Mouse (Mus musculus) layer of hippocampus, postnatal 14 days (tissue): ENCODE results near the gene Ninj2. TPM values are rescaled to one million over a fixed set of nuclear protein-coding genes. Genes with fewer than 3 reads are reported as not detected.

Experiments used
- DNase-seq, 2 experiments: peaks; one replicate each; pipeline ENCODE4 v3.0.0; 2021 to 2022; ENCODE audit warnings: low spot score in 2 of 2, mixed read lengths in 1 of 2
- total RNA-seq, 2 experiments: library from RNA; stranded (reverse); gene quantifications; 2 replicates each; pipeline ENCODE4 v1.2.3; 2021

Gene Ninj2
- total RNA-seq, 2 experiments from 2014 or later, result 0.69 to 0.81 TPM

- DNase-seq, result no peak
Observed at GRCm38 (mm10) chr6:120126456-120126855, 33.3 kb downstream of the Ninj2 start.

GRCm38 (mm10) chr6:120127321-120127720 lies 34.2 kb downstream of the Ninj2 start:
- no peak for DNase-seq

DNA sequence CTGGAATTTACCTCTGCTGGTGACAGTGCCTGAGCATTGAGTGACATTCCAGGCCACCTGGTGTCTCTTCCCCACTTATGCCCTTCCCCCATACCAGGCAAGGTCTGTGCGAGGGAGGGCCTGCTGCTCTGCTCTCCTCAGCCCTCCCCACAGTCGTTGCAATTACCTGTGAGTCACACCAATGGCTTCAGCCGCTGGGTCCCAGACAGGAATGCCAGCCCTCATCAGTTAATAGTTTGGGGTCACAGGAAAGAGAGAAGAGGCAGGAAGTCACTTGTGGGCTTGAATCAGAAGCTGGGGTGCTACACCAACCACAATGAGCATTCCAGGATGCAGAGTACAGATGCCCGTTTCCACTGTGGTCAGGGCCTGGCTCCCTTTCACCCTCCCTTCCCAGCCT lies 41.6 kb downstream of the Ninj2 start:
- no peak for DNase-seq

DNA sequence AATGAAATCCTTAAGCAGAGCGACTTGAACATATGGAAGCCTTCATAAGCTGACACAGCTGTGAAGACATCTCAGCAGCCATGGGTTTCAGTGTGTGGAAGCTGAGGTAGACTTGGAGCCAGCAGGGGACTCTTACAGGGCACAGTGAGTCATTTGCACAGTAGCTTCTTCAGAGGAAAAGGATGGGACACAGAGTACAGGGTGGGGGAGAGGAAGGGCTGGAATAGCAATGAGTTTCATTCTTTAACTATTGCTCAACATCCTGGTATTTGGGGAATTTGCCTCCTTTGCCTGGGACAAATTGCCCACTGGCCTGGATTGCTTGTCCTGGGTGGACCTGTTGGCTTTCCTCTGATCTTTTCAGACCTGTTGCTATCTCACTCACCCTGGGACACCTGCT lies 52.3 kb downstream of the Ninj2 start:
- DNase-seq, result no peak

GRCm38 (mm10) chr6:120146676-120147075 lies 53.5 kb downstream of the Ninj2 start:
- no peak for DNase-seq

DNA sequence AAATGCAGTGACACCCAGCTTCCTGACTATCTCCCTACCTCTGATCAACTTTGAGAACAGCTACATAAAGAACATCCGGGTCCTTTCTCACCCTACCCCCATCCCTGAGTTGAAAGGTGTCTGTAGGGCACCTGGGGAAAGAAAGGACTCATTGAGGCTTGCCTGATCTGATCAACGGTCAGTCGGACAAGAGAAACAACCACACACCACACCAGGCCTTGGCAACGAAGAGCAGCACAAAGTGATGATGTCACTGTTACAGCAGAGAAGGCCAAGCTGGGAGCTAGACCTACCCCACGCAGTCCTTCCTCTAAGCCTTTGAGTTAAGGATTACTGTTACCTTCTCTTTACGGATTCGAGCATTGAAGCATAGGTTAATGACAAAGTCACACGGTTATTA lies 54.3 kb downstream of the Ninj2 start:
- DNase-seq, result no peak

DNA sequence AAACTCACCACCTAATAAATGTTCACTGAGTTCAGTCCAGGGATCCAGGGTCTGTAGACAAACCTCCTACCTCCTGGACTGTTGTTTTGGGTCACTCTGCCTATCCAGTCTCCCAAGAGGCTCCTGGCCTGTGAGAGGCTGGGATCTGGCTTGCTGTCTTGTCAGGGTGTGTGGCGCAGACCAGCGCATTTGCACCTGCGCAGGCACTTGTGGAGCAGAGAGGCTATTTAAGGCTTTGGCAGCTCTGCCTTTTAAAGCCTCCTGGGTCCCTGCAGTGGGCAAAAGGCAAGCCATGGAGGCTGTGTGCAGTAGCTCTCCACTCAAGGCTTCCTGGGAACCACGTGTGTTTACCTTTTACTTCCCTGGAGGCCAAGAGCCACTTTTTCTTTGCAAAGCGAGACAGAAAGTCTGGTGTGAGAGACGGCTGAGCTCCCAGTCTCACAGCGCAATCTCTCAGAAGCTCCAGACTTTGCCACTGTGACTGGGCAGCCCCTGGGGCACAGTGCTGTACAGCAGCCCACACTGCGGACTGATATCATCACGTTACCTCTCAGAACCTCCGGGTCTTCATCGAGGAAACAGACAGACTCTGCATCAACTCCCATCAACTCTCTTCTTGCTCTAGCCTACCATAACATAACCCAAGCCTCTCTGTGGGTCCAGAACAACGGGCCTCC lies 55.7 kb downstream of the Ninj2 start:
- no peak for DNase-seq

DNA sequence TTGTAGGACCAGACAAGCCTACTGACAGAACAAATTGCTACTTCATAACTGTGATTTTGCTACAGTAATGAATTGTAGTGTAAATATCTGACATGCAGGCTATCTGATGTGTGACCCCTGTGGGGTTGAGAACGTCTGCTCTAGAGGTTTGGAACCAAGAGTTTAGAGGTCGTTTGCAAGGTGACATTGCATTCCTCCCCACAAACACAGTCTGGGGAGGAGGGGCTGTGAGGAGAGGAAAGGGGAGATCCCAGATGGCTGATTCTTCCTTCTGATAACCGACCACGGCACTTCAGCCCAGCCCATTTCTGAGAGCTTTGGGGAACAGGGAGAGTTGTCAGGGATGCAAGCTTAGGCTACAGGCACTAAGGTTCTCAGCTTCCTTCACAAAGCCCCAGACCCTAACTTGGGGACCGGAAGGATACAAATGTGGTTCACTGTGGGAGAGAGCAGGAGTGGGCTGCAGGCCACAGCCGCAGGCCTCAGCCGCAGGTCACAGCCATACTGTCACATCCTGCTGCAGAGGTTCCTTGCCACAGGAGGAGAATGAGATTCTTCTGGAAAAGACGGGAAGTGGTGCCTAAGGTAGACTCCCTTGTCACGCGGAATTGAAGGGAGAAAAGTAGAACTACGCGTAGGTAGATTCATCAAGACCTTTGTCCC lies 56.4 kb downstream of the Ninj2 start:
- DNase-seq, result no peak

- no peak for DNase-seq
Observed at GRCm38 (mm10) chr6:120150206-120150605, 57.1 kb downstream of the Ninj2 start.

GRCm38 (mm10) chr6:120151616-120152053 lies 58.5 kb downstream of the Ninj2 start:
- no peak for DNase-seq

DNA sequence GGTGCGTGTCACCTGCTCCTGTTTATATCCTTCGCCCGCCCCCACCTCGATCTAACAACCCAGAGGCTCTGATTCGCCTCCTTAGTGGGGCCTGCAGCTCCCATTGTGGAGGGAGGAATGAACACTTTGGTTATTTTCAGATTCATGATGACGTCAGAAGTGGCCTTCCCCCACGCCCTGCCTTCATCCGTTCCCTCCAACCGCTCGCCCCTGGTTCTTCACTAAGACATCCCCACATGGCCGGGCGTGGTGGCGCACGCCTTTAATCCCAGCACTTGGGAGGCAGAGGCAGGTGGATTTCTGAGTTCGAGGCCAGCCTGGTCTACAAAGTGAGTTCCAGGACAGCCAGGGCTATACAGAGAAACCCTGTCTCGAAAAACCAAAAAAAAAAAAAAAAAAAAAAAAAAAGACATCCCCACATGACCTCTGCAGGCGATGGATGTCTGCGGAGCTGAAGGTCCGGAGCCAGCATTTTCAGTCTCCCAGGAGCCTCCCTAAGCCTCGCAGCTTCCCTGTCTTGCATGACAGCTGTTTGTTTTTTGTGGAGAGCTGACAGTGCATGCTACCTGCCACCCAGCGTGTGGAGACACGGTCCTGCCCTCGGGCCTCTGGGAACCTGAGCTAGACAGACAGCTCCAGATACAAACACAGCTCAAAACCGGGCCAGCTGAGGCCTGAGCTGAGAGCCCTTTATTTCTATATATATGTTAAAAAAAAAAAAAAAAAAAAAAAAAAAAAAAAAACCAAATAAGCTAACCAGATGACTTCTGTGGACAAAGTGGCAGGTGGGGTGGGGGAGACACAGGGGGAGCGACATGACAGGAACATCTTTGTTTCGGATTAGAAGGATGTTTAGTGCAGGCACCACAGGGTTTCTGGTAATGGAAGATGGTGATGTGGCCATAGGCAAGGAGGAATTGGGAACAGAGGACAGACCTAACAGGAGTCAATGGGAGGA lies 59.9 kb downstream of the Ninj2 start:
- DNase-seq, result no peak

GRCm38 (mm10) chr6:120154526-120155309 lies 61.6 kb downstream of the Ninj2 start:
- no peak for DNase-seq

DNA sequence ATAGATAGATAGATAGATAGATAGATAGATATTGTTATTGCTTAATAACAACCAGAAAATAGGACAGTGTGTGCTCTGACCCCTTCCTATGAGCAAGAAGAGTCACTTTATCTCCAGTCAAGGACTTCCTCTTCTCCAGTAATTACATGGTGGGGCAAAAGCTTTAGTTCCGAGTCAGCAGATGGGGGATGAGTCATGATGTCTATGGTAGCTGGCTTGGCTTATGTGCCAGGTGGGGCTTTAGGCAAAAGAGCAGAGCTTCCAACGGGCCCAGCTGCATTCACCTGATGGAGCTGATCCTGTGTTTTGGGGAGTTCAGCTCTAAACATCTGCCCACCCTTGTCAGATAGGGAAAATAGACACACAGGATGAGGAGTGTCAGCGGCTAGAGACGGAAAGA lies 62.4 kb downstream of the Ninj2 start:
- no peak for DNase-seq

DNA sequence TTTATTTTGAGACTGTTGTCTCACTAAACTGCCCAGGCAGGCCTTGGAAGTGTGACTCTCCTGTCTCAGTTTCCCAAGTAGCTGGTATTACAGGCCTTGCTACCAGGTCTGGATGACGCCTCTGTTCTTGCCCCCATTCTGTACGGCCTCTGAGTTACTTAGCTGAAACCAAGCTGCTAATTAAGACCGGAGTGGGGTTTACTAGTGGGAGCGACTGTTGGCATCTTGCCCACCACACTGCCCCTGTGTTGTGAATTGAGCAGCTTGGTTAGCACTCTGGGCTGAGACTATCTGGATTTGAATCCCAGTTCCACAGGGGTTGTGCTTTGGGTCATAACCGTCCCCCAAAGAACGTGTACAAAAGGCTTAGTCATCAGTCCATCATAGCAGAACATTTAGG lies 64.3 kb downstream of the Ninj2 start:
- DNase-seq, result no peak

DNA sequence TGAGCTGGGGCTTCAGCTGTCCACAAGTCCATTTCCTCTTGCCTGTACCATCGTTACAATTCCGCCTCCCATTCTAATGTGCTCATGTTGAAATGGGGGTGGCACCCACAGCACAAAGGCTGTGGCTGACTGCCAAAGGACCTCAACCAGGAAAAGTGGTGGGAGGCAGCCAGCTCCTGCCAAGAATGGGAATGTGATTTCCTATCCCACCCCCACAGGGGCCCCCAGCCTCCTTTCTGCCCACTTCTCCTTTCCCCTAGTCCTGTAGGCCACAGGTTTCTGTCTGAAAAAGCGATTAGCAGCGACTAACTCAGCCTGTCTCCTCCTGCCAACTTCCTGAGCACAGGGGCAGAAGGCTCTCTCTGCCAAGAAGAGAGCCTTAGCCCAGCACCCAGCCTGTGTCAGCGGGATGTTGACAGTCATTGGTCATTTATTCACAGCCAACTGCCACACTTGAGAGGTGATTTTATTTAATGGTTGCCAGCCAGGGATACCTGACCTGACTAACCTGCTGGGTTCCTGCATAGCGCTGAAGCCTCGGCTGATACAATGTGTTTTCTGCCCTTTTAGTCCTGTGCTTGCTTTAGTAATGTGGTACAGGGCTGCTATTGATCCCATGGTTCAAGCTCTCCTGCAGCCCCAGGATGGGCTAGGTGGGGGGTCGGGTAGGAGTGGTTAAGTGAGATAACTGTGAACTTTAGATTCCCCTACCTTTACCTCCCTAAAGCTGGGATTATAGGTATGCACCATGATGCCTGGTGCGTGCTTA lies 66.2 kb downstream of the Ninj2 start:
- DNase-seq, result peak; percentile 61 to 76

GRCm38 (mm10) chr6:120162928-120163327 lies 69.8 kb downstream of the Ninj2 start:
- DNase-seq, result no peak

- no peak for DNase-seq
Observed at GRCm38 (mm10) chr6:120164765-120165164, 71.6 kb downstream of the Ninj2 start.

DNA sequence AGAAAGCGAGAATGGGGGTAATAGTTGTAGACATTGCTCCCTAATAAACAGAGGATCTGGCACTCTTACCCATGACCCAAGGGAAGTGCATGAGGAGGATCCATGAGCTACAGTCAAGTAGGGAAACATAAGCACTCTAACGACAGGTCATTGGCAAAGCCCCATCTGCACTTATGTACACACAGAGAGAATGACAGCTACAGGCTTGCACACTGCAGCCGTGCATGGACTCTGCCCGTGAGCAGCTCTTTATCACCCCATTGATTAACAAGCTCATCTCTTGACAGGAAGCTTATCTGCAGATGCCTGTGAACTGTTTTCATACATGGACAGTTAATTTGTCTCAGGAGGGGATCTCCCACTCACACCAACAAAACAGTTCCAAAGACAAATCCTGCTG lies 74.4 kb downstream of the Ninj2 start:
- no peak for DNase-seq

DNA sequence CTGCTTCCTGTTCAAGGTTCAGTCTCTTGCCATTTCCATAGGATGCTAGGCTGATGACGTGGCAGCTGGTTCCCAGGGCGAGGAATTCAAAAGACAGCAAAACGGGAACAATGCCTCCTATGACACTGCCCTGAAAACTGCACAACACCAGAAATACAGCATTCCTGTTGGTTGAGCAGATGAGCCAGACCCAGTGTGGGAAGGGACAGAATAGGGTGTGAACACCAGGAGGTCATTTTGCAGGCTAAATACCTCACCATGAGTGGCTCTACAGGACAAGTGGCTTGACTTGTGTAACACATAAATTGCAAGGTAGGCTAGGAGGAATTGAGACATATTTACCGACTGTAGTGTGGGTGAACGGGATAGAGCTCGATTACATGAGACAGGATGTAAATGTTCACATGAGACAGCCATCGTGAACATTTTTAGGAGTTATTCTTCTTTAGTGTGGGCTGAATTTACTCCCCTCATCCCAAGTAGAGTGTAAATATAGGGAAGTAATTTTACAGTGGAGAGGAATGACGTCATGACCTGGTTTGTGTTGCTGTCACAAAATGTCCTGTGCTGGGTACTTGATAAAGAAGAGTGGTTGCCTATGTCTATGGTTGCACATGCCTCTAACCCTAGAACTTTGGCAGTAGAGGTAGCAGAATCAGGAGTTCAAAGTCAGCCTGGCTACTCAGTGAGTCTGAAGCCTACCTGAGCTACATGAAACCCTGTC lies 79.3 kb downstream of the Ninj2 start:
- no peak for DNase-seq
